Mouse (Mus musculus) CD8-positive naive resting alpha-beta T cell, adult 57 days (primary cell): ENCODE measurements around the gene Vmn1r31. TPM values are rescaled to one million over a fixed set of nuclear protein-coding genes. Genes with fewer than 3 reads are reported as not detected.

Experiments used
- total RNA-seq: library from RNA; stranded (reverse); gene quantifications from one replicate; pipeline ENCODE4 v1.2.4, GENCODE M21; 2023

Gene Vmn1r31
- not detected for total RNA-seq

GRCm38 (mm10) chr6:58475230-58475629 lies at the start of gene Vmn1r31:
Gene Vmn1r31, minus strand, starts transcription at chr6:58475330.

GRCm38 (mm10) chr6:58443285-58443684 lies 31.8 kb downstream of the Vmn1r31 start, which contains the start of gene Vmn1r30:
Gene Vmn1r30, minus strand, starts transcription at chr6:58443385.

Other genes with a start within 250 kb of the Vmn1r31 start
- gene Vmn1r28, start 213.3 kb downstream of the Vmn1r31 start, total RNA-seq, result not detected
- gene Vmn1r29, start 173.8 kb downstream of the Vmn1r31 start, total RNA-seq, result not detected
- not detected for gene Vmn1r30, start 31.9 kb downstream of the Vmn1r31 start, total RNA-seq
- 6.7 TPM for gene Abcg2, start 109.2 kb upstream of the Vmn1r31 start, total RNA-seq